Mouse (Mus musculus) hindbrain, embryonic 16.5 days (tissue): ENCODE data around the gene Atpif1. TPM values are rescaled to one million over a fixed set of nuclear protein-coding genes. Genes with fewer than 3 reads are reported as not detected.

Experiments
- ATAC-seq: fragments of 200-750 bp; cut with Nextera tagmentation; 2 replicates; pipeline ENCODE4 v1.8.0; 2017; ENCODE audit warnings: moderate TSS enrichment, moderate library complexity
- H3K27ac ChIP-seq: fragments of 300-500 bp; sonication (generic); 2 replicates; pipeline ENCODE4 v1.5.1; 2014; ENCODE audit warnings: low read depth, mild to moderate bottlenecking, control low read depth, low read length, moderate library complexity
- H3K27me3 ChIP-seq: fragments of 300-500 bp; sonication (generic); replicated peaks from 2 replicates; pipeline ENCODE4 v1.6.1; 2014; ENCODE audit warnings: low read length; ENCODE audit not compliant: control insufficient read depth, insufficient read depth
- H3K36me3 ChIP-seq: fragments of 300-500 bp; sonication (generic); 2 replicates; pipeline ENCODE4 v1.6.1; 2014; ENCODE audit warnings: mild to moderate bottlenecking, low read length, moderate library complexity, mixed read lengths; ENCODE audit not compliant: control insufficient read depth, insufficient read depth
- H3K4me1 ChIP-seq: fragments of 300-500 bp; sonication (generic); 2 replicates; pipeline ENCODE4 v1.6.1; 2014; ENCODE audit warnings: low read depth, low read length; ENCODE audit not compliant: control insufficient read depth, insufficient read depth
- H3K4me2 ChIP-seq: fragments of 300-500 bp; sonication (generic); 2 replicates; pipeline ENCODE4 v1.6.1; 2014; ENCODE audit warnings: mild to moderate bottlenecking, low read length, control low read depth, moderate library complexity
- H3K4me3 ChIP-seq: fragments of 300-500 bp; sonication (generic); 2 replicates; pipeline ENCODE4 v1.5.1; 2014; ENCODE audit warnings: mild to moderate bottlenecking, low read length, control low read depth, moderate library complexity
- H3K9ac ChIP-seq: fragments of 300-500 bp; sonication (generic); 2 replicates; pipeline ENCODE4 v1.6.1; 2014; ENCODE audit warnings: low read depth, mild to moderate bottlenecking, control low read depth, low read length, moderate library complexity
- H3K9me3 ChIP-seq: fragments of 300-500 bp; sonication (generic); 2 replicates; pipeline ENCODE4 v1.6.1; 2014; ENCODE audit warnings: mild to moderate bottlenecking, low read length, moderate library complexity; ENCODE audit not compliant: control insufficient read depth
- WGBS: fragments of 180-500 bp; shearing (Covaris S2); extraction: QIAGEN DNeasy Blood & Tissue Kit; methylation state at CpG from one replicate; pipeline ENCODE4 v1.1.7; 2014; 5-methylcytosine and 5-hydroxymethylcytosine counted together
- polyA plus RNA-seq: library from polyadenylated mRNA; unstranded; fragments of >200 nt; fragmentation: Nextera tagmentation; extraction: Ambion mirVana; gene quantifications from 2 replicates; pipeline ENCODE4 v1.2.1, GENCODE M21; 2015

Atpif1 gene
- polyA plus RNA-seq: 1,157 and 1,329 TPM in 2 replicates

DNA sequence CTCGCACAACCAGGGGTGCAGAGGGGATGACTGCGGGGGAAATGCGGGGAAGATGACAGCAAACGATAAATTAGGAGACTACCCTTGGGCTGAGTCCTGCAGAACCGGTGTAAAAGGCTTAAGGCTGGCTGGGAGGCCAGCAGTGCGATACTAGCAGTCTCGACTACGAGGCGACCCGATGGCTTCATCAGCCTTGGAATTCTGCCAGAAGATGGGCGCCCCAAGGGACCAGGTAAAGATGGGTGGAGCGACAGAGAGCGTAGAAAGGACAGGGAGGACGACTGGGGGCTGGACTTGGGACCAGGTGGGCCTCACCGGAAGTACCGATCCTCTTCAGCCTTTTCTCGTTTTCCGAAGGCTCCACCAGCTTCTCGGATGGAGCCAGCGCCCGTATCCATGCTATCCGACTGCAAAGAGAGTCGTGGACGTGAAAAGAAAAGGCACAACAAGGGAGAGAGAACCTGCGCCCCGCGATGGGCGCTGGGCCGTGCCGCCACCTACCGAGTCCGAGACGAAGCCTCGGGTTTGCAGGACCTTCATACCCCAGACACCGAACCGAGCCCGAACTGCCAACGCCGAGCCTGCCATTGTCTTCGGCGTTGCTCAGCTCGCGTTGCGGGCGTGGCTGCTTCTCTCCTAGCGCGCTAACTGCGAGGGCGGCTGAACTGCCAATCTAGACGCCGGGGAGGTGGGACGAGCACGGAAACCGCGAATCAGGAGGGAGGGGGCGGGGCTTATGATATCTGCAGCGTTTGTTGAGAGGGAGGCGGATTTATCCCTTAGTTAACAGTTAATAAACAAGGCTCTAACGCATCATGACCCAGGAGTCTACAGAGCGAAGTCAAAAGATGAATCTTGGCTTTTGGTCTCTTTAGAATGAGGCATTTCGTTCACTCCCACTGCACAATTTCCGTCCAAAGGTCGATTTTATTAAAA is at the start of gene Atpif1:
Gene Atpif1, minus strand, starts transcription at position 679 of the 936 bp plus-strand sequence.
- Histone ChIP-seq H3K4me3 (peak within 1 kb of the TSS; percentile 78), H3K9ac (peak within 1 kb of the TSS; percentile 91), H3K4me2 (peak within 1 kb of the TSS; percentile 72), H3K27ac (peak within 1 kb of the TSS; percentile 97), H3K27me3 (no peaks in the 10 kb centered on the region), H3K4me1 (peaks cover 26% of the 10 kb centered on the region), H3K36me3 (peaks cover 13% of the 10 kb centered on the region), H3K9me3 (no peaks in the 10 kb centered on the region)
- under 1% methylated on average over 63 of the region's 63 CpGs for WGBS
- peak; percentile 91 for ATAC-seq

DNA sequence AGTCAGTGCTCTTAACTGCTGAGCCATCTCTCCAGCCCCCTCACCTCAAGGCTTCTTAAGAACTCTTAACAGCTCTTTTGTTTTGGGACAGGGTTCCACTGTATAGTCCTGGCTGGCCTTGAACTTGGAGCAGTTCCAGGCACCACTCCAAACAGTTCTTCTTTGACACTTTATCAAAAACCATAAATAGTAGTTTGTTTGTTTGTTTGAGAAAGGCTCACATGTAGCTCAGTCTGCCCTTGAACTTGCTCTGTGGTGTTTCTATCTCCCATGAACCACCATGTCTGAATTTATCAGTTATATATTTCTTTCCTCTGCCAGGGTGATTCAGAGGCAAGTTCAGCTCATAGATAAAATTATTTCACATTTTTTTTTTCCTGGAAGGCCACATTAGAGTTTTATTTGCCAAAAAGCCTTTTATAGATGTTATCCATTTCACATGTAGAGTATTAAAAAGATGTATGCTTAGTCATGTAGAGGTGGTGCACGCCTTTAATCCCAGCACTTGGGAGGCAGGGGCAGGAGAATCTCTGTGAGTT is 41.4 kb upstream of the Atpif1 start:
- H3K36me3 ChIP-seq: no peaks in the 10 kb centered on the region
- no peak overlapping the region for H3K9ac ChIP-seq
- no peak overlapping the region for H3K4me3 ChIP-seq
- no peak for ATAC-seq
- no peaks in the 10 kb centered on the region for H3K27me3 ChIP-seq
- no peaks in the 10 kb centered on the region for H3K9me3 ChIP-seq
- 89% methylated on average over 1 of the region's 1 CpGs for WGBS
- no peak overlapping the region for H3K27ac ChIP-seq
- no peak overlapping the region for H3K4me2 ChIP-seq
- H3K4me1 ChIP-seq: no peaks in the 10 kb centered on the region

DNA sequence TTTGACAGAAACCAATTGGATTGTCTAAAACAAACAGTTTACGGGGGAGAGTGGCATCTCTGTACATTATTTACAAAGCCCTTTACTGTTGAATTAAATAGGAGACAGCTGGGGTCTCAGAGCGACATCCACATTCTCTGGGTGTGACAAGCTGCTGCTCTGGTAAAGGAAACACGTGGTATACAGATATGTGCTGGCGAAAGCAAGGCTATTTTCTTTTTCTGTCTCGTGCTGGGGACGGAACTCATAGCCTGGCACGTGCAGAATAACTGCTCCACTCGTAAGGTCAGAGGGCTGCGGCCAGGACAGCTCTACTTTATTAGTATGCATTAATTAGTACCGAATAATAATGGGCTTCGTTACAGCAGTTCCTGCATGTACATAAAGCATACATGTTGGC is 39.9 kb upstream of the Atpif1 start:
- ATAC-seq: no peak
- H3K9ac ChIP-seq: no peak overlapping the region
- no peak overlapping the region for H3K4me2 ChIP-seq
- no peaks in the 10 kb centered on the region for H3K36me3 ChIP-seq
- H3K27ac ChIP-seq: no peak overlapping the region
- no peaks in the 10 kb centered on the region for H3K4me1 ChIP-seq
- H3K27me3 ChIP-seq: no peaks in the 10 kb centered on the region
- 61% methylated on average over 11 of the region's 11 CpGs for WGBS
- no peak overlapping the region for H3K4me3 ChIP-seq
- no peaks in the 10 kb centered on the region for H3K9me3 ChIP-seq

DNA sequence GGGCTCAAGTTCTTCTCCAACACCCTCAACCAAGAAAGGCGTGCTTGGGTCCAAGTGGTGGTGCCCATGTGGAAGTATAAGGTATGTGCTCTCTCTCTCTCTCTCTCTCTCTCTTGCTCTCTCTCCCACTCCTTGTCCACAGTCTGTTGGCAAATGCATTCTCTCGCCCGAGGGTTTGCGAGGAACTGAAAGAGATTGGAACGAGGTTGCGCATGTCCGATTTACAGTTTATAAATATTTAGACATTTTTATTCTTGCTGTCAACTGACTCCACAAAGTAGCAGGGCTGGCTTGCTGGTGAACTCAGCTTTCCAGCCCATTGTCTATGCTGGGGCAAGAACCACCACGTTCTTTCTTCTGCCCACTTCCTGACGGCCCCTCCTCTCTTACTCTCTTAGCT is 37.7 kb upstream of the Atpif1 start:
- no peak overlapping the region for H3K9ac ChIP-seq
- H3K4me3 ChIP-seq: no peak overlapping the region
- no peak overlapping the region for H3K27ac ChIP-seq
- 80% methylated on average over 9 of the region's 9 CpGs for WGBS
- no peaks in the 10 kb centered on the region for H3K36me3 ChIP-seq
- H3K27me3 ChIP-seq: no peaks in the 10 kb centered on the region
- no peaks in the 10 kb centered on the region for H3K9me3 ChIP-seq
- no peaks in the 10 kb centered on the region for H3K4me1 ChIP-seq
- ATAC-seq: no peak
- H3K4me2 ChIP-seq: no peak overlapping the region

DNA sequence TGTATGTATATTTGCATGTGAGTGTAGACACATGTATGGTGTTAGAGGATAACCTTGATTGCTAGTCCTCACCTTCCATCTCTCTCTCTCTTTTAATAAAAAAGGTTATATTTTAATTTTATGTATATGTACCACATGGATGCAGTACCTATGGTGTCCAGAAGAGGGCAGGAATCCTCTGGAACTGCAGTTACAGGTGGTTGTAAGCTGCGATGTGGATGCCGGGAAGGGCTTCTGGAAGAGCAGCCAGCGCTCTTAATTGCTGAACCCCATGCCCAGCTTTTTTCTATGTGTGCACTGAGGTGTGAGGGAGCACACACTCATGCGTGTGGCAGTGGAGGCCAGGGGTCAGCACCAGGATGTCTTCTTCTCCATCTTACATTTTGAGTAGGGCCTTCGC is 35.7 kb upstream of the Atpif1 start:
- no peaks in the 10 kb centered on the region for H3K27me3 ChIP-seq
- no peaks in the 10 kb centered on the region for H3K36me3 ChIP-seq
- no peaks in the 10 kb centered on the region for H3K4me1 ChIP-seq
- no peak overlapping the region for H3K4me3 ChIP-seq
- ATAC-seq: no peak
- WGBS: 85% methylated on average over 4 of the region's 5 CpGs
- no peak overlapping the region for H3K9ac ChIP-seq
- H3K27ac ChIP-seq: no peak overlapping the region
- H3K4me2 ChIP-seq: no peak overlapping the region
- no peaks in the 10 kb centered on the region for H3K9me3 ChIP-seq

DNA sequence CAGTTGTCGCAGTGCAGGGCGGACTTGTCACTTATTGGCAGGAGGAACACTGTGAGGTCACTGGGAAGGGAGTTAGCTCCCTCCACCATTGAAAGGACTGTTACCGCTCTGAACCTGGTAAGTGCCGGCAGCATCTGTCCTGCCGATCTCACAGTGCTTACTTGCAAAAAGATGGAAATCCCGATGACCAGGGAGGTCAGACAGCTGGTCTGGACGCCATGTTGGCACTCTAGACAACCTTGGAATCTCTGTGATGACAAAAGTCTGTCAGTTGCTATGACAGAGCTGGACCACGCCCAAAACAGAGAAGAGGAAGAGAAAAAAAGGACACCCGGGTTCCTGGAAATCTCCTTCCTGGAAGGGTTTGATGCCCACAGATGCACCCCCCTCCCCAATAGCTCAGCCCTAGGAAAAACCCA is 33.9 kb upstream of the Atpif1 start:
- Histone ChIP-seq H3K27ac (no peak overlapping the region), H3K9me3 (no peaks in the 10 kb centered on the region), H3K9ac (no peak overlapping the region), H3K4me1 (no peaks in the 10 kb centered on the region), H3K27me3 (no peaks in the 10 kb centered on the region), H3K4me2 (no peak overlapping the region), H3K4me3 (no peak overlapping the region), H3K36me3 (no peaks in the 10 kb centered on the region)
- ATAC-seq: no peak
- WGBS: 69% methylated on average over 9 of the region's 9 CpGs

DNA sequence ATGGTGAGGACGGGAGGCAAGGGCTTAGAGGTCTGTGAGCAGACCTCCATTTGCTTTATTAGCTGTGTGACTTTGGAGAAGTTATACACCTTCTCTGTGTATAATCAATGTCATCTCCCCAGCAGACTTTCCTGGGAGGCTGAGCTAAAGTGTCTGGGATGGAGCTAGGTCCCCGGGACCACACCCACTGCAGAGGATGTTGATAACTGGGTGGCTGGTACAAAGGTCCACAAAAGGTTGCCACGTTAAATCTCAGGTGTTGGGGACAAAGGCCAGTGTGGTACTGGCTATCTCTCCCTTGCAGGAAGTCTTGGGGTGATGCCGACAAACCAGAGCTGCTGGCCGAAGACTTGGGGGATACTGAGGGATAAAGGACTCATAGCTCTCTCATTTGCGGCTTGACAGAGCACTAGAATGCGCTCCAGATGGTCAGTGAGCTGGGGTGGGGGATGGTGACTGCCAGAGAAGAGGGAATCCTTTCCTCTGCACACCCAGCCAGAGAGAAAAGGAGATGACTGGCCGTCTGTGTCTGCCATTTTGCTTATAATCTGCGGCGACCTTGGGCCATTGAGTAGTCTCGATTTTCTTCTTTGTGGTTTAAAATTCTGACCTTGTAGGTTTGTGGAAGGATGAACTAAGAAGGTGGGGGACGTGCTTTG is 31.8 kb upstream of the Atpif1 start:
- Histone ChIP-seq H3K4me2 (no peak overlapping the region), H3K4me1 (no peaks in the 10 kb centered on the region), H3K27ac (no peak overlapping the region), H3K4me3 (no peak overlapping the region), H3K9ac (no peak overlapping the region), H3K27me3 (no peaks in the 10 kb centered on the region), H3K36me3 (no peaks in the 10 kb centered on the region), H3K9me3 (no peaks in the 10 kb centered on the region)
- 76% methylated on average over 12 of the region's 12 CpGs for WGBS
- ATAC-seq: no peak

DNA sequence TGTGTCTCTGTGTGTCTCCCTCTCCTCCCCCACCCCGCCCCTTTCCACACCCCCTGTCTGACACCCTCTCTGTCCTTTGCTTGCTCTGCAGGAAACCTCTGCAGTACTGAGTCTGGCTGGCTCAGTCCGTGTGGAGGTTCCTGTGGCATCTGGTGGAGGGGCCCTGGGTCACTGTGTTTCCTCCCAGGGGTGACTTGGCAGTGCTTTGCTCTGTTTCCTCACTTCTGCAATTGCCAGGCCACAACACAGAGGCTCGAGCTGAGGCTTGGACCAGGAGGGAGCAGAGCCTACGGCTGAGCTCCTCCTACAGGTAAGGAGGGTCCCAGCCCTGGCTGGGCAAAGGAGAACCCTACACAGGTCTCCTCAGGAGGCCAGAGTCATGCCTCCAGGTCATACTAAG is 30.5 kb upstream of the Atpif1 start, which contains the start of gene Ptafr:
Gene Ptafr, plus strand, starts transcription at position 103 of the 400 bp plus-strand sequence.
- no peaks in the 10 kb centered on the region for H3K36me3 ChIP-seq
- no peak within 1 kb of the TSS for H3K27ac ChIP-seq
- 45% methylated on average over 4 of the region's 4 CpGs for WGBS
- no peaks in the 10 kb centered on the region for H3K4me1 ChIP-seq
- H3K4me2 ChIP-seq: no peak within 1 kb of the TSS
- no peaks in the 10 kb centered on the region for H3K9me3 ChIP-seq
- no peaks in the 10 kb centered on the region for H3K27me3 ChIP-seq
- no peak within 1 kb of the TSS for H3K4me3 ChIP-seq
- no peak within 1 kb of the TSS for H3K9ac ChIP-seq
- no peak for ATAC-seq

DNA sequence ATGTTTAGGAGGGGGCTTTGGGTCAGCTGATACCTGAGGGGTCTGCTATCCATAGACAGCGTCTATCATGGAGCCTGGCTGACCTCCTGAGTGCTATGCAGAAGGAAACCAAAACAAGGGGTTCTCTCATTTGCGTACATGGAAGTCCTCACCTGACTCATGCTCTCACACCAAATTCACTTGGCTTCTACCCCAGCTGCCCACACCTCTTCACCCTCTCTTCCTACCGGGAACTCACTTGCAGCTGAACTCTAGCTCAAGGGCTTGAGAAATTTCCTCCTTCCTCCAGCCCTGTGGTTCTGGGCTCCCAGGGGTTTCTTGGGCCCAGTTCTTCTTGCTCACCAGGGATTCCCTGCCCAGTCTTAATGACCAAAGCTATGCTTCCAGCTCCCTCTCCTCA is 29.8 kb upstream of the Atpif1 start:
- Histone ChIP-seq H3K4me1 (no peaks in the 10 kb centered on the region), H3K27ac (no peak overlapping the region), H3K27me3 (no peaks in the 10 kb centered on the region), H3K4me2 (no peak overlapping the region), H3K9me3 (no peaks in the 10 kb centered on the region), H3K36me3 (no peaks in the 10 kb centered on the region), H3K4me3 (no peak overlapping the region), H3K9ac (no peak overlapping the region)
- no peak for ATAC-seq
- WGBS: 84% methylated on average over 3 of the region's 3 CpGs
